Mouse (Mus musculus): ENCODE data around the gene Ush1g. TPM values are rescaled to one million over a fixed set of nuclear protein-coding genes. Genes with fewer than 3 reads are reported as not detected.

Gene Ush1g
- total and polyA plus RNA-seq, 3 experiments, result 0.05 TPM; not detected in 2

DNA sequence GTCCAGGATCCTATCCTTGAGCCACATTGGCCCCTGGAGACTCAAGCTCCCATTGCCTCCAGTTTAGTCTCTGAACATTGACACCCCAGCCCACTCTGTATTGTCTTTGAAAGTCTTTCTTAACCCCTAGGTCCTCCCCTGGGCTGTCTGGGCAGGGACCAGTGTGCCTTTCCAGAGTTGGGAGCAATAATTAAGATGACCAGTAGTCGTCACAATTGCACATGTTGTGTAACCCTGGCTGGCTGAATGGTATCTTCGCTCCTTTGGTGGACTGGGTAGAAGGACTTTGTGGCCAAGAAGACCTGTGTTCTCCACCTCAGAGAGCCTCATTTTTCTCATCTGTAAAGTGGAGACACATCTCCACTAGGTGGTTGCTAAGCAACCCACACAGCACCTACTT is 7.6 kb downstream of the Ush1g start:
- H3K27me3 ChIP-seq (ENCODE audit: insufficient read depth, low read length), result peaks cover 37% of the 10 kb centered on the region
- H3K4me1 ChIP-seq (ENCODE audit: insufficient read depth, low read depth, low read length), result no peaks in the 10 kb centered on the region
- DNase-seq (ENCODE audit: low spot score), result no peak
- TF ChIP-seq POLR2AphosphoS5 (IDR thresholded peaks at IDR 0.05; ENCODE audit: insufficient replicate concordance, low read depth, low read length) (no peak), TAL1 (conservative IDR thresholded peaks at IDR 0.05; ENCODE audit: low read depth, low read length) (no peak), CTCF (IDR thresholded peaks at IDR 0.05; ENCODE audit: low read depth, low read length) (no peak), GATA2 (IDR thresholded peaks at IDR 0.05; ENCODE audit: borderline replicate concordance, low read depth, low read length) (no peak), GATA1 (IDR thresholded peaks at IDR 0.05; ENCODE audit: borderline replicate concordance, low read length) (no peak)
- no peaks in the 10 kb centered on the region for H3K9me3 ChIP-seq (replicated peaks)
- H3K4me3 ChIP-seq (ENCODE audit: low read depth, low read length), result no peak overlapping the region
- no peak for ATAC-seq (ENCODE audit: extremely low read depth, insufficient number of reproducible peaks, low FRiP score, poor library complexity, severe bottlenecking)
- no peaks in the 10 kb centered on the region for H3K36me3 ChIP-seq (replicated peaks)

DNA sequence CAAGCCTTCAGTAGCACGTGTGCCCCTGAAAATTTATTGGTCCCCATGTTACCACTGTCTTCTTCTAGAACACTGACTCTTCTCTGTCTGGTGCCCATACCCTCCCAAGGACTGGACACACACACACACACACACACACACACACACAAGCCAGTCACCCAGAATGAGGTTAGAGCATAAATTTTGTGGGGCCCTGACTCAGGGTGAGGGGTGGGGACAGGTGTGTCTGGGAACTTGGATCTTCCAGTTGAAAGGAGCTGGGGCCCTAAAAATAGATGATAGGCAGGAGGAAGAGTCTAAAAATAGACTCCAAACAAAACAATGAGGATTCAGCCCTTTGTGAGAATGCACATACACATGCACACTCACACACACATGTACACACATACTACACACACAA is 13.1 kb downstream of the Ush1g start:
- ATAC-seq (ENCODE audit: extremely low read depth, insufficient number of reproducible peaks, low FRiP score, poor library complexity, severe bottlenecking) (no peak), DNase-seq (ENCODE audit: low spot score) (no peak)
- TF ChIP-seq GATA1 (IDR thresholded peaks at IDR 0.05; ENCODE audit: borderline replicate concordance, low read length), result no peak
- no peak for TF ChIP-seq GATA2 (IDR thresholded peaks at IDR 0.05; ENCODE audit: borderline replicate concordance, low read depth, low read length)
- no peak for TF ChIP-seq TAL1 (conservative IDR thresholded peaks at IDR 0.05; ENCODE audit: low read depth, low read length)
- TF ChIP-seq CTCF (IDR thresholded peaks at IDR 0.05; ENCODE audit: low read depth, low read length), result no peak
- TF ChIP-seq POLR2AphosphoS5 (IDR thresholded peaks at IDR 0.05; ENCODE audit: insufficient replicate concordance, low read depth, low read length), result no peak
- H3K36me3 ChIP-seq (replicated peaks), result no peaks in the 10 kb centered on the region
- no peak overlapping the region for H3K4me3 ChIP-seq (ENCODE audit: low read depth, low read length)
- no peaks in the 10 kb centered on the region for H3K4me1 ChIP-seq (ENCODE audit: insufficient read depth, low read depth, low read length)
- H3K9me3 ChIP-seq (replicated peaks), result no peaks in the 10 kb centered on the region
- H3K27me3 ChIP-seq (ENCODE audit: insufficient read depth, low read length), result peaks cover 31% of the 10 kb centered on the region

DNA sequence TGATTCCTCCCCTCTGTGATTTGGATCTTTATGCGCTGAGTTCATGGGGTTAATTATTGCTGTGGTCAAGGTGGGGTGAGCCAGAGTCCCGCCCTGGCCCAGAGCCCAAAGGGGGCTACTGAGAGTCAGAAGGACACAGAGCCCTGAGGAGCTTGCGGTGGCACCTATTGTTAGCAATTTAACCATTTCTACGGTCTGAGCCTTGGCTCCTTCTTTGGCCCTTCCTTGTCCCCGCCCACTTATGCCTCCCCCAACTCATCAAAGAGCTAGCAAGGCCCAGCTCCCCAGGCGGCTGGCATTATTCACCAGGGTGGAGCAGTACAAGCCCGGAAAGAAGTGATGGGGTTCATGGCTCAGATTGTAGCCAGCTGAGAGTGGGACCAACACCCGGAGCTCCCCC is 15.0 kb downstream of the Ush1g start, which contains the start of gene Otop2:
Gene Otop2, plus strand, starts transcription at position 301 of the 400 bp plus-strand sequence.
- Histone ChIP-seq H3K27me3 (ENCODE audit: insufficient read depth, low read length) (peaks cover 33% of the 10 kb centered on the region), H3K9me3 (replicated peaks) (no peaks in the 10 kb centered on the region), H3K4me3 (ENCODE audit: low read depth, low read length) (no peak within 1 kb of the TSS), H3K4me1 (ENCODE audit: insufficient read depth, low read depth, low read length) (no peaks in the 10 kb centered on the region), H3K36me3 (replicated peaks) (no peaks in the 10 kb centered on the region)
- TF ChIP-seq POLR2AphosphoS5 (IDR thresholded peaks at IDR 0.05; ENCODE audit: insufficient replicate concordance, low read depth, low read length), result no peak
- no peak for TF ChIP-seq GATA2 (IDR thresholded peaks at IDR 0.05; ENCODE audit: borderline replicate concordance, low read depth, low read length)
- TF ChIP-seq TAL1 (conservative IDR thresholded peaks at IDR 0.05; ENCODE audit: low read depth, low read length), result no peak
- TF ChIP-seq CTCF (IDR thresholded peaks at IDR 0.05; ENCODE audit: low read depth, low read length), result no peak
- TF ChIP-seq GATA1 (IDR thresholded peaks at IDR 0.05; ENCODE audit: borderline replicate concordance, low read length), result no peak
- DNase-seq (ENCODE audit: low spot score) (no peak), ATAC-seq (ENCODE audit: extremely low read depth, insufficient number of reproducible peaks, low FRiP score, poor library complexity, severe bottlenecking) (no peak)

DNA sequence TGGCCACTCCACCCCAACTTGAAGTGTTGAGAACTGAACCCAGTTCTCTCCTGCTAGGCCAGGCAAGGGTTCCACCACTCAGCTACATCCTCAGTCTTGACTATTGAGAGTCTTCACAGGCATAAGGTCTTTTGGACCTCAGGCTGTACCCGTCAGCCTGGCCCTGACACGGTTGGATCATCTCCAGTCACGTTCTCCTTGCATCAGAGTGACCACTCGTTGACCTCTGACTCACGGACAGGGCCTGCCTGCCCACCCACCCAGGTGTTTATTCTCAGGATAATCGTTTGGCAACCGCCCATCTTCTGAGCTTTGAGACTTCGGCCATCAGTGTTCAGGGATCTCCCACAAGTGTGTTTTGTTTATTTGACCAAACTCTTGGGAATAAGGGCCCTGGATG is 18.7 kb downstream of the Ush1g start:
- ATAC-seq (ENCODE audit: extremely low read depth, insufficient number of reproducible peaks, low FRiP score, poor library complexity, severe bottlenecking), result no peak
- no peak for DNase-seq (ENCODE audit: low spot score)
- H3K4me1 ChIP-seq (ENCODE audit: insufficient read depth, low read depth, low read length), result no peaks in the 10 kb centered on the region
- peaks cover 30% of the 10 kb centered on the region for H3K27me3 ChIP-seq (ENCODE audit: insufficient read depth, low read length)
- TF ChIP-seq TAL1 (conservative IDR thresholded peaks at IDR 0.05; ENCODE audit: low read depth, low read length), result no peak
- no peak for TF ChIP-seq GATA1 (IDR thresholded peaks at IDR 0.05; ENCODE audit: borderline replicate concordance, low read length)
- no peak for TF ChIP-seq GATA2 (IDR thresholded peaks at IDR 0.05; ENCODE audit: borderline replicate concordance, low read depth, low read length)
- TF ChIP-seq POLR2AphosphoS5 (IDR thresholded peaks at IDR 0.05; ENCODE audit: insufficient replicate concordance, low read depth, low read length), result no peak
- TF ChIP-seq CTCF (IDR thresholded peaks at IDR 0.05; ENCODE audit: low read depth, low read length), result no peak
- H3K36me3 ChIP-seq (replicated peaks), result no peaks in the 10 kb centered on the region
- H3K4me3 ChIP-seq (ENCODE audit: low read depth, low read length), result no peak overlapping the region
- 0 out of 2 replicates have a peak, but pooled peaks cover 2% of the 10 kb centered on the region for H3K9me3 ChIP-seq (replicated peaks)

DNA sequence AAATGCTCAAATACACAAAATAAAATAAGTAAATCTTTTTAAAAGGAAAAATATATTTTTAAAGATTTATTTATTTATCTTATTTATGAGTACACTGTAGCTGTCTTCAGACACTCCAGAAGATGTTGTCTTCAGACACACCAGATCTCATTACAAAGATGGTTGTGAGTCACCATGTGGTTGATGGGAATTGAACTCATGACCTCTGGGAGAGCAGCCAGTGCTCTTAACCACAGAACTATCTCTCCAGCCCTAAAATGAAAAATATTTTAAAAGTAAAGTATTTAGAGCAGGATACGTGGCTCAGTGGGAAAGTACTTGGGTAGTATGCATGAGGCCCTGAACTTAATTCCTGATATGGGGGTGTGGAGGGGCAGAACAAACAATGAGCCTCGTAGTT is 20.5 kb downstream of the Ush1g start:
- TF ChIP-seq TAL1 (conservative IDR thresholded peaks at IDR 0.05; ENCODE audit: low read depth, low read length), result no peak
- no peak for TF ChIP-seq POLR2AphosphoS5 (IDR thresholded peaks at IDR 0.05; ENCODE audit: insufficient replicate concordance, low read depth, low read length)
- no peak for TF ChIP-seq CTCF (IDR thresholded peaks at IDR 0.05; ENCODE audit: low read depth, low read length)
- no peak for TF ChIP-seq GATA2 (IDR thresholded peaks at IDR 0.05; ENCODE audit: borderline replicate concordance, low read depth, low read length)
- no peak for TF ChIP-seq GATA1 (IDR thresholded peaks at IDR 0.05; ENCODE audit: borderline replicate concordance, low read length)
- Histone ChIP-seq H3K36me3 (replicated peaks) (no peaks in the 10 kb centered on the region), H3K4me1 (ENCODE audit: insufficient read depth, low read depth, low read length) (peaks cover 4% of the 10 kb centered on the region; the same call in 1 of the 2 replicates), H3K27me3 (ENCODE audit: insufficient read depth, low read length) (peaks cover 31% of the 10 kb centered on the region), H3K4me3 (ENCODE audit: low read depth, low read length) (no peak overlapping the region), H3K9me3 (replicated peaks) (0 out of 2 replicates have a peak, but pooled peaks cover 2% of the 10 kb centered on the region)
- ATAC-seq (ENCODE audit: extremely low read depth, insufficient number of reproducible peaks, low FRiP score, poor library complexity, severe bottlenecking) (no peak), DNase-seq (ENCODE audit: low spot score) (no peak)

DNA sequence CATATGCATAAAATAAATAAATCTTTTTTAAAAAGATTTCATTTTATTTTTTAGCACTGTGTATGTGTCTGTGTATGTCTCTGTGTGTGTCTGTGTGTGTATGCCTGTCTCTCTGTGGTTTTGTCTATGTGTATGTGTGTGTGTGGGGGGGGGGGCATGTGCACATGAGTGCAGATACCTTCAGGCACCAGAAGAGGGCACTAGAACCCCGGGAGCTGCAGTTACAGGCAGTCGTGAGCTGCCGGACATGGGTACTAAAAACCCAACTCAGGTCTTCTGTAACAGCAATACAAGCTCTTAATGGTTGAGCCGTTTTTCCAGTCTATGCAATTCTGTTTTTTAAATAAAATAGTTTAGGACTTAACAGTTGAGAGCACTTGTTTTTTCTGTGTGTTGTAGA is 21.1 kb downstream of the Ush1g start:
- ATAC-seq (ENCODE audit: extremely low read depth, insufficient number of reproducible peaks, low FRiP score, poor library complexity, severe bottlenecking) (no peak), DNase-seq (ENCODE audit: low spot score) (no peak)
- no peak for TF ChIP-seq POLR2AphosphoS5 (IDR thresholded peaks at IDR 0.05; ENCODE audit: insufficient replicate concordance, low read depth, low read length)
- no peak for TF ChIP-seq TAL1 (conservative IDR thresholded peaks at IDR 0.05; ENCODE audit: low read depth, low read length)
- TF ChIP-seq GATA2 (IDR thresholded peaks at IDR 0.05; ENCODE audit: borderline replicate concordance, low read depth, low read length), result no peak
- TF ChIP-seq GATA1 (IDR thresholded peaks at IDR 0.05; ENCODE audit: borderline replicate concordance, low read length), result no peak
- no peak for TF ChIP-seq CTCF (IDR thresholded peaks at IDR 0.05; ENCODE audit: low read depth, low read length)
- Histone ChIP-seq H3K27me3 (ENCODE audit: insufficient read depth, low read length) (peaks cover 33% of the 10 kb centered on the region), H3K9me3 (replicated peaks) (0 out of 2 replicates have a peak, but pooled peaks cover 2% of the 10 kb centered on the region), H3K36me3 (replicated peaks) (no peaks in the 10 kb centered on the region), H3K4me1 (ENCODE audit: insufficient read depth, low read depth, low read length) (peaks cover 4% of the 10 kb centered on the region; the same call in 1 of the 2 replicates), H3K4me3 (ENCODE audit: low read depth, low read length) (no peak overlapping the region)
